Mouse (Mus musculus) C2C12 (cell line): ENCODE measurements around the gene Hist1h2ba. TPM values are rescaled to one million over a fixed set of nuclear protein-coding genes. Genes with fewer than 3 reads are reported as not detected.

Experiments used
- H3K27me3 ChIP-seq: one replicate; pipeline ENCODE4 v1.6.1; 2011; ENCODE audit not compliant: control insufficient read depth, insufficient read depth, insufficient read length
- H3K36me3 ChIP-seq: one replicate; pipeline ENCODE4 v1.6.1; 2011; ENCODE audit not compliant: control insufficient read depth, insufficient read depth
- H3K4me3 ChIP-seq: one replicate; pipeline ENCODE4 v1.5.1; 2011; ENCODE audit warnings: mild to moderate bottlenecking, control low read depth; ENCODE audit not compliant: poor library complexity, insufficient read depth, severe bottlenecking
- H3K79me2 ChIP-seq: one replicate; pipeline ENCODE4 v1.6.1; 2011; ENCODE audit not compliant: control insufficient read depth, insufficient read depth
- H3K79me3 ChIP-seq: one replicate; pipeline ENCODE4 v1.6.1; 2011; ENCODE audit warnings: low read depth, control low read depth
- H3ac ChIP-seq: one replicate; pipeline ENCODE3; 2011; ENCODE audit warnings: low read depth; ENCODE audit not compliant: control insufficient read depth, insufficient read length
- CEBPB ChIP-seq: IDR thresholded peaks from one replicate; pipeline ENCODE4 v1.6.1; 2011; ENCODE audit warnings: low read depth, mild to moderate bottlenecking, control low read depth, moderate library complexity
- CTCF ChIP-seq: IDR thresholded peaks from one replicate; pipeline ENCODE4 v1.5.1; 2011; ENCODE audit not compliant: control insufficient read depth, insufficient read depth, insufficient read length
- FOSL1 ChIP-seq: IDR thresholded peaks from one replicate; pipeline ENCODE4 v1.8.0; 2011; ENCODE audit warnings: mild to moderate bottlenecking, low read length; ENCODE audit not compliant: poor library complexity, insufficient read depth, severe bottlenecking
- MAX ChIP-seq: IDR thresholded peaks from one replicate; pipeline ENCODE4 v1.6.1; 2011; ENCODE audit warnings: mild to moderate bottlenecking, control low read depth
- MYOD1 ChIP-seq: IDR thresholded peaks from one replicate; pipeline ENCODE4 v1.6.1; 2011; ENCODE audit warnings: low read depth; ENCODE audit not compliant: control insufficient read depth, insufficient read length
- MYOG ChIP-seq: IDR thresholded peaks from one replicate; pipeline ENCODE4 v1.6.1; 2011; ENCODE audit not compliant: control insufficient read depth, insufficient read length; ENCODE audit errors: extremely low read depth
- USF1 ChIP-seq: IDR thresholded peaks from one replicate; pipeline ENCODE4 v1.6.1; 2011; ENCODE audit warnings: low read depth, mild to moderate bottlenecking, control low read depth, moderate library complexity
- polyA plus RNA-seq: library from polyadenylated mRNA; unstranded; fragments of >200 nt; fragmentation: generic; extraction: Trizol; gene quantifications from one replicate; pipeline ENCODE4 v1.2.1, GENCODE M21; 2012; ENCODE audit warnings: missing spikeins

Gene Hist1h2ba
- polyA plus RNA-seq, 1 experiment, result not detected

GRCm38 (mm10) chr13:23930904-23931303 is 3.1 kb downstream of the Hist1h2ba start:
- no peak for TF ChIP-seq USF1
- no peak for TF ChIP-seq FOSL1
- TF ChIP-seq CTCF, result no peak
- TF ChIP-seq MAX, result no peak
- TF ChIP-seq MYOD1, result no peak
- TF ChIP-seq MYOG, result no peak
- TF ChIP-seq CEBPB, result no peak
- H3K36me3 ChIP-seq, result no peaks in the 10 kb centered on the region

DNA sequence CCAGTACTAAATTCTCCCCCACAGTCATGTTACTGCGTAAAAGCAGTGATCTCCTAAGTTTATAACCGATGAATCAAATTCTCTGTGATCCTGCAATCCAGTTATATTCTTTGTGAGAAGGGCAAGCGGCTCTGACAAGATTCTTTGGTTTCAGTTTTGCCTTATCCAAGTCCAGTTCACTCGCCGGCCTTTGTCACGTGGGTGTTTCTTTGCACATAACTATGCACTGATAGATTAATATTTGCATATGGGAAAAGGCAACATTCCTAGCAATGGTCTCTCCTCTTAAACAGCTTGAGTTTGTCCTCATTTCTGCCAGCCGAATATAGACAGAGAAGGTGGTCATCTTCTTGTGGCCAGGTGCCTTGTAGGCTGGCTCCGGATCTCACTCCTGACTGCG is 3.5 kb downstream of the Hist1h2ba start:
- H3K79me2 ChIP-seq, result no peaks in the 10 kb centered on the region
- no peak overlapping the region for H3K4me3 ChIP-seq
- H3ac ChIP-seq, result no peak overlapping the region
- TF ChIP-seq MAX (no peak), USF1 (no peak)
- no peaks in the 10 kb centered on the region for H3K36me3 ChIP-seq
- no peaks in the 10 kb centered on the region for H3K79me3 ChIP-seq
- H3K27me3 ChIP-seq, result no peaks in the 10 kb centered on the region

More at GRCm38 (mm10) chr13:23930904-23931303, 3.1 kb downstream of the Hist1h2ba start:
- no peaks in the 10 kb centered on the region for H3K27me3 ChIP-seq
- no peak overlapping the region for H3K4me3 ChIP-seq
- no peaks in the 10 kb centered on the region for H3K79me2 ChIP-seq
- H3ac ChIP-seq, result no peak overlapping the region
- no peaks in the 10 kb centered on the region for H3K79me3 ChIP-seq

GRCm38 (mm10) chr13:23928637-23929036 is 5.3 kb downstream of the Hist1h2ba start:
- TF ChIP-seq USF1 (no peak), CEBPB (no peak), MYOG (no peak), MAX (no peak), CTCF (no peak), FOSL1 (no peak), MYOD1 (no peak)
- no peak overlapping the region for H3ac ChIP-seq
- H3K4me3 ChIP-seq, result no peak overlapping the region
- H3K36me3 ChIP-seq, result no peaks in the 10 kb centered on the region
- H3K27me3 ChIP-seq, result no peaks in the 10 kb centered on the region
- H3K79me3 ChIP-seq, result no peaks in the 10 kb centered on the region
- H3K79me2 ChIP-seq, result no peaks in the 10 kb centered on the region

GRCm38 (mm10) chr13:23925792-23926191 is 8.2 kb downstream of the Hist1h2ba start:
- Histone ChIP-seq H3K27me3 (no peaks in the 10 kb centered on the region), H3K79me3 (no peaks in the 10 kb centered on the region), H3ac (no peak overlapping the region), H3K79me2 (no peaks in the 10 kb centered on the region), H3K36me3 (no peaks in the 10 kb centered on the region), H3K4me3 (no peak overlapping the region)
- no peak for TF ChIP-seq MYOD1
- TF ChIP-seq CEBPB, result no peak
- TF ChIP-seq FOSL1, result no peak

GRCm38 (mm10) chr13:23917674-23918073 is 16.3 kb downstream of the Hist1h2ba start:
- H3K27me3 ChIP-seq, result no peaks in the 10 kb centered on the region
- H3ac ChIP-seq, result no peak overlapping the region
- TF ChIP-seq MYOD1 (no peak), CEBPB (no peak), CTCF (no peak), USF1 (no peak), MYOG (no peak), FOSL1 (no peak), MAX (no peak)
- no peaks in the 10 kb centered on the region for H3K79me2 ChIP-seq
- no peak overlapping the region for H3K4me3 ChIP-seq
- H3K36me3 ChIP-seq, result no peaks in the 10 kb centered on the region
- no peaks in the 10 kb centered on the region for H3K79me3 ChIP-seq

DNA sequence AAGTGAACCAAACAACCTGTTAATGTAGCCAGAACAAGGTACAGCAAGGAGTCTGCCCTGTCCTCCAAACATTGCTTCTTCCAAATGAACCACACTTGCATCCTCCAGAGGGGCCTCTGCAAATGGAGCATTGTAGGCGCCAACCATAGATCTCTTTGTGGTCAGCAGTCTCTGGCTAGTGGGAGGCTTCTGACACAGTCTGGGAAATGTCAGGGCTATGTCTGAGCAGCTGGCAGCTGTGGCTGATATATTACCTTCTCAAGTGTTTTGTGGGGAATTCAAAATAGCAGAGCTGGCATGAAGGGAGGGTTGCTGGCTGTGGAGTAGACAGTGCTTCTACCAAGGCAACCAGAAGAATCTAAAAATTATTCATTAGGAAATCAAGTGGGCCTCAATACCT is 17.8 kb downstream of the Hist1h2ba start:
- H3K4me3 ChIP-seq, result no peak overlapping the region
- no peak overlapping the region for H3ac ChIP-seq
- H3K79me2 ChIP-seq, result no peaks in the 10 kb centered on the region
- H3K36me3 ChIP-seq, result no peaks in the 10 kb centered on the region
- TF ChIP-seq MYOD1 (peak; percentile 70), MYOG (no peak)
- H3K79me3 ChIP-seq, result no peaks in the 10 kb centered on the region
- no peaks in the 10 kb centered on the region for H3K27me3 ChIP-seq
